Mouse (Mus musculus): Measurements from ENCODE around the gene Mfsd4a. TPM values are rescaled to one million over a fixed set of nuclear protein-coding genes. Genes with fewer than 3 reads are reported as not detected.

The Mfsd4a gene
- polyA plus RNA-seq, 1 experiment from 2014 or later, result 18.1 TPM

GRCm38 (mm10) chr1:132065001-132065400 is 2.9 kb downstream of the Mfsd4a start:
- no peak for ATAC-seq (ENCODE audit: insufficient number of reproducible peaks, low FRiP score)
- Histone ChIP-seq H3K27ac (ENCODE audit: poor library complexity, severe bottlenecking) (no peak overlapping the region), H3K9me3 (replicated peaks) (no peaks in the 10 kb centered on the region), H3K4me2 (no peak overlapping the region), H3K9ac (no peak overlapping the region), H3K27me3 (replicated peaks) (peaks cover 67% of the 10 kb centered on the region), H3K4me1 (replicated peaks) (peaks cover 11% of the 10 kb centered on the region), H3K4me3 (no peak overlapping the region), H3K36me3 (no peaks in the 10 kb centered on the region)
- WGBS, result 55% methylated on average over 1 of the region's 1 CpGs

GRCm38 (mm10) chr1:132063096-132063495 is 4.8 kb downstream of the Mfsd4a start:
- Histone ChIP-seq H3K9ac (no peak overlapping the region), H3K4me2 (no peak overlapping the region), H3K4me3 (no peak overlapping the region), H3K4me1 (replicated peaks) (peaks cover 11% of the 10 kb centered on the region), H3K27ac (ENCODE audit: poor library complexity, severe bottlenecking) (no peak overlapping the region), H3K36me3 (no peaks in the 10 kb centered on the region), H3K9me3 (replicated peaks) (no peaks in the 10 kb centered on the region), H3K27me3 (replicated peaks) (peaks cover 54% of the 10 kb centered on the region)
- ATAC-seq (ENCODE audit: insufficient number of reproducible peaks, low FRiP score), result no peak
- WGBS, result 74% methylated on average over 4 of the region's 4 CpGs

- Histone ChIP-seq H3K4me2 (no peak overlapping the region), H3K9me3 (replicated peaks) (no peaks in the 10 kb centered on the region), H3K36me3 (no peaks in the 10 kb centered on the region), H3K27me3 (replicated peaks) (peaks cover 43% of the 10 kb centered on the region), H3K4me3 (no peak overlapping the region), H3K27ac (ENCODE audit: poor library complexity, severe bottlenecking) (no peak overlapping the region), H3K9ac (no peak overlapping the region), H3K4me1 (replicated peaks) (peaks cover 3% of the 10 kb centered on the region)
- 68% methylated on average over 6 of the region's 6 CpGs for WGBS
- no peak for ATAC-seq (ENCODE audit: insufficient number of reproducible peaks, low FRiP score)
Observed at GRCm38 (mm10) chr1:132061750-132062541, 5.9 kb downstream of the Mfsd4a start.

GRCm38 (mm10) chr1:132060036-132060769 is 7.7 kb downstream of the Mfsd4a start:
- Histone ChIP-seq H3K27ac (ENCODE audit: poor library complexity, severe bottlenecking) (no peak overlapping the region), H3K36me3 (no peaks in the 10 kb centered on the region), H3K9ac (no peak overlapping the region), H3K27me3 (replicated peaks) (peaks cover 31% of the 10 kb centered on the region), H3K4me3 (no peak overlapping the region), H3K9me3 (replicated peaks) (no peaks in the 10 kb centered on the region), H3K4me2 (no peak overlapping the region), H3K4me1 (replicated peaks) (peaks cover 3% of the 10 kb centered on the region)
- WGBS, result 22% methylated on average over 7 of the region's 7 CpGs
- no peak for ATAC-seq (ENCODE audit: insufficient number of reproducible peaks, low FRiP score)

GRCm38 (mm10) chr1:132058558-132058957 is 9.3 kb downstream of the Mfsd4a start:
- H3K4me2 ChIP-seq, result no peak overlapping the region
- 87% methylated on average over 5 of the region's 5 CpGs for WGBS
- H3K4me3 ChIP-seq, result no peak overlapping the region
- no peak overlapping the region for H3K9ac ChIP-seq
- H3K27ac ChIP-seq (ENCODE audit: poor library complexity, severe bottlenecking), result no peak overlapping the region
- no peaks in the 10 kb centered on the region for H3K36me3 ChIP-seq
- ATAC-seq (ENCODE audit: insufficient number of reproducible peaks, low FRiP score), result no peak
- peaks cover 3% of the 10 kb centered on the region for H3K4me1 ChIP-seq (replicated peaks)
- no peaks in the 10 kb centered on the region for H3K9me3 ChIP-seq (replicated peaks)
- H3K27me3 ChIP-seq (replicated peaks), result peaks cover 22% of the 10 kb centered on the region; the same call in 1 of the 2 replicates

GRCm38 (mm10) chr1:132055054-132055664 is 12.7 kb downstream of the Mfsd4a start:
- no peak for ATAC-seq (ENCODE audit: insufficient number of reproducible peaks, low FRiP score)
- no peak overlapping the region for H3K4me2 ChIP-seq
- no peak overlapping the region for H3K4me3 ChIP-seq
- no peak overlapping the region for H3K27ac ChIP-seq (ENCODE audit: poor library complexity, severe bottlenecking)
- H3K9me3 ChIP-seq (replicated peaks), result no peaks in the 10 kb centered on the region
- H3K27me3 ChIP-seq (replicated peaks), result 0 out of 2 replicates have a peak, but pooled peaks cover 9% of the 10 kb centered on the region
- H3K4me1 ChIP-seq (replicated peaks), result no peaks in the 10 kb centered on the region; the same call in none of the 2 replicates
- no peaks in the 10 kb centered on the region for H3K36me3 ChIP-seq
- 71% methylated on average over 7 of the region's 7 CpGs for WGBS
- H3K9ac ChIP-seq, result no peak overlapping the region

GRCm38 (mm10) chr1:132054387-132054786 is 13.5 kb downstream of the Mfsd4a start:
- no peaks in the 10 kb centered on the region for H3K9me3 ChIP-seq (replicated peaks)
- ATAC-seq (ENCODE audit: insufficient number of reproducible peaks, low FRiP score), result no peak
- H3K36me3 ChIP-seq, result no peaks in the 10 kb centered on the region
- H3K27me3 ChIP-seq (replicated peaks), result 0 out of 2 replicates have a peak, but pooled peaks cover 7% of the 10 kb centered on the region
- H3K4me2 ChIP-seq, result no peak overlapping the region
- no peaks in the 10 kb centered on the region for H3K4me1 ChIP-seq (replicated peaks)
- H3K9ac ChIP-seq, result no peak overlapping the region
- 78% methylated on average over 3 of the region's 3 CpGs for WGBS
- no peak overlapping the region for H3K27ac ChIP-seq (ENCODE audit: poor library complexity, severe bottlenecking)
- H3K4me3 ChIP-seq, result no peak overlapping the region

- no peaks in the 10 kb centered on the region for H3K9me3 ChIP-seq (replicated peaks)
- 0 out of 2 replicates have a peak, but pooled peaks cover 4% of the 10 kb centered on the region for H3K27me3 ChIP-seq (replicated peaks)
- no peak for ATAC-seq (ENCODE audit: insufficient number of reproducible peaks, low FRiP score)
- no peaks in the 10 kb centered on the region for H3K36me3 ChIP-seq
- H3K4me3 ChIP-seq, result no peak overlapping the region
- no peak overlapping the region for H3K27ac ChIP-seq (ENCODE audit: poor library complexity, severe bottlenecking)
- 70% methylated on average over 3 of the region's 3 CpGs for WGBS
- no peaks in the 10 kb centered on the region for H3K4me1 ChIP-seq (replicated peaks)
- H3K9ac ChIP-seq, result no peak overlapping the region
- no peak overlapping the region for H3K4me2 ChIP-seq
Observed at GRCm38 (mm10) chr1:132051746-132052145, 16.1 kb downstream of the Mfsd4a start.

- H3K4me1 ChIP-seq (replicated peaks), result no peaks in the 10 kb centered on the region
- H3K4me3 ChIP-seq, result no peak overlapping the region
- no peaks in the 10 kb centered on the region for H3K9me3 ChIP-seq (replicated peaks)
- 20% methylated on average over 15 of the region's 15 CpGs for WGBS
- H3K4me2 ChIP-seq, result no peak overlapping the region
- H3K27ac ChIP-seq (ENCODE audit: poor library complexity, severe bottlenecking), result no peak overlapping the region
- no peaks in the 10 kb centered on the region for H3K36me3 ChIP-seq
- H3K9ac ChIP-seq, result no peak overlapping the region
- ATAC-seq (ENCODE audit: insufficient number of reproducible peaks, low FRiP score), result peak; percentile 47; the same call in 1 of the 2 replicates
- no peaks in the 10 kb centered on the region for H3K27me3 ChIP-seq (replicated peaks)
Observed at GRCm38 (mm10) chr1:132046143-132046735, 21.6 kb downstream of the Mfsd4a start.

GRCm38 (mm10) chr1:132043759-132044158 is 24.1 kb downstream of the Mfsd4a start:
- H3K4me1 ChIP-seq (replicated peaks), result 0 out of 2 replicates have a peak, but pooled peaks cover 8% of the 10 kb centered on the region
- H3K27ac ChIP-seq (ENCODE audit: poor library complexity, severe bottlenecking), result no peak overlapping the region
- WGBS, result 65% methylated on average over 4 of the region's 4 CpGs
- H3K4me2 ChIP-seq, result no peak overlapping the region
- ATAC-seq (ENCODE audit: insufficient number of reproducible peaks, low FRiP score), result no peak
- no peak overlapping the region for H3K4me3 ChIP-seq
- no peaks in the 10 kb centered on the region for H3K27me3 ChIP-seq (replicated peaks)
- H3K36me3 ChIP-seq, result no peaks in the 10 kb centered on the region
- H3K9ac ChIP-seq, result no peak overlapping the region
- H3K9me3 ChIP-seq (replicated peaks), result no peaks in the 10 kb centered on the region
